Mouse (Mus musculus) thymus, postnatal 14 days (tissue): Measurements from ENCODE around the gene Vps53.
"Not testable (repeated sequence)": the region's sequence is repeated elsewhere in the genome, so short reads cannot be mapped to it uniquely, and the experiment has no call there.

Source experiments
- DNase-seq: peaks from one replicate; pipeline ENCODE4 v3.0.0; 2021

The Vps53 gene

DNA sequence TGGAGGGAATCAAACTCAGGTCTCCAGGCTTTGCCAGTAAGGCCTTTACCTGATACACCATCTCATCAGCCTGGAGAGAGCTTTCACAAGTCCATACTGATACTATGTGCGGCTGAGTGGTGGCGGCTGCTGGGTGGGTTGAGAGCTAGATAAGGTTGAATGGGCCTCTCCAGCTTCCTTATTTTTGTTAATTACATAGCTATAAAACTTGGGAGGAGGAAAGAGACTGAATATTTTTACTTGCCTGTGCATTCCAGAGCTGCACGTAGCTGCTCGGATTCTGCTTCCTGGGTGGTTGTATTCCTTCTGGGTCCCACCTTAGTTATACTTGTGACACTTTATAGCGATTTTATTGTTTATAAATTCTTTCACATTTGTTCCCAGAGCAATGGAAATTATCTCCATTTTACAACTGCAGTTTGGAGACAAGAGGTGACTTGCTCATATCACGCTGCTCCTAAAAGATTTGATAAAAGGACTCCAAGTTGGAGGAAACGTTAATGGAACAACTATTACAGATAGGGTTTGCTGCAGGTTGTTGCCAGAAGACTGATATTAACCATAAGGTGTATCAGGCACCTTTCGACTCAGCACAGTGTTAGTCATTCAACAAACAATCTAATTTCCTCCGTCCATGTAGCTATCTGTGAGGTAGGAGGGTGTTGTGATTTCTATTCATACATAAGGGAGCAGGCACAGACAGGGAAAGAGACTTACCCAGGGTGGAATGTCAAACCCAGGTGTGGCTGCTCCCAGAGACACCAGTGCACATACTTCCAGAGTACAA, 168.4 kb downstream of the Vps53 start:
- no peak for DNase-seq

DNA sequence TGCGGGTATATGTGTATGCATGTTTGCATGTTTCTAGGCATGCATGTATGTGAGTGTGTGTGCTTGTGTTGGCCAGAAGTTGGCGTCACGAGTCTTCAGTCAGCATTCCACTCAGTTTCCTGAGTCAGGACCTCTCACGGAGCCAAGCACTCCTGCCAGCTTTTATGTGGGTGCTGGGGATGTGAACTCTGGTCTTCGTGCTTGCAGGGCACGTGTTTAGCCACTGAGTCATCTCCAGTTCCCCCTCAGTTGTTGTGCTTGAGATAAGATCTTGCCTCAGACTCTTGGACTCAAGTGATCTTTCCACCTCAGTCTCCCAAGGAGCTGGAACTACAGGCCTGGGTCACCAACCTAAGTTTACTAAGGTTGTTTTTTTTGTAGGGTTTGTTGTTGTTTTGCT, 170.3 kb downstream of the Vps53 start:
- DNase-seq: no peak

DNA sequence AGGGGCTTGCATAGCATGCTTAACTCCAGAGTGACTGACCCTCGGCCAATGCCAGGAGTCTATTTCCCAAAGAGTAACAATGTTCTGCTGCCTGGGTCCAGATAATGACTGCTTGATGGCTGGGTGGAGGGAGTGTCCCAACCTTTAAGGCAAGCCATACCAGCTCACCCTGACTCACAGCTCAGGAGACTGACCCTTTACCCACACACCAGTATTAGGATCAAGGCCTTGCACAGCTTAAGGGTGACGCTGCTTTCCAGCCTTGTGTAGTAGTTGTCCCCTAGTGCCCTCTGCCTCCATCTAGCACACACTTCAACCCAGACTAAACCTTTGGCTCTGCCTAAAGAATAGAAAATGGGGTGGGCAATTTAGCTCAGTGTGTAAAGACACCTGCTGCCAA, 171.3 kb downstream of the Vps53 start:
- no peak for DNase-seq

DNA sequence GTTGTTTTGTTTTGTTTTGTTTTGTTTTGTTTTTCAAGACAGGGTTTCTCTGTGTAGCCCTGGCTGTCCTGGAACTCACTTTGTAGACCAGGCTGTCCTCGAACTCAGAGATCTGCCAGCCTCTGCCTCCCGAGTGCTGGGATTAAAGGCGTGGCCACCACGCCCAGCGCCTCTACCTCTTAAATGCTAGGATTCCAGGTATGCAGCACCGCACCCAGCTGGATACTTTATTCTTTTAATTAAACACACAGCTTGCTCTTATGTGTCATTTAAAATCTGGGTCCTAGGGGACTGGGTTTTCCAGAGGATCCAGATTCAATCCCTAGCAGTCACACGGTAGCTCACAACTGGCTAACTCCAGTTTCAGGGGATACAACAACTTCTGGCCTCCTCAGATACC, 175.2 kb downstream of the Vps53 start:
- not testable (repeated sequence) for DNase-seq

DNA sequence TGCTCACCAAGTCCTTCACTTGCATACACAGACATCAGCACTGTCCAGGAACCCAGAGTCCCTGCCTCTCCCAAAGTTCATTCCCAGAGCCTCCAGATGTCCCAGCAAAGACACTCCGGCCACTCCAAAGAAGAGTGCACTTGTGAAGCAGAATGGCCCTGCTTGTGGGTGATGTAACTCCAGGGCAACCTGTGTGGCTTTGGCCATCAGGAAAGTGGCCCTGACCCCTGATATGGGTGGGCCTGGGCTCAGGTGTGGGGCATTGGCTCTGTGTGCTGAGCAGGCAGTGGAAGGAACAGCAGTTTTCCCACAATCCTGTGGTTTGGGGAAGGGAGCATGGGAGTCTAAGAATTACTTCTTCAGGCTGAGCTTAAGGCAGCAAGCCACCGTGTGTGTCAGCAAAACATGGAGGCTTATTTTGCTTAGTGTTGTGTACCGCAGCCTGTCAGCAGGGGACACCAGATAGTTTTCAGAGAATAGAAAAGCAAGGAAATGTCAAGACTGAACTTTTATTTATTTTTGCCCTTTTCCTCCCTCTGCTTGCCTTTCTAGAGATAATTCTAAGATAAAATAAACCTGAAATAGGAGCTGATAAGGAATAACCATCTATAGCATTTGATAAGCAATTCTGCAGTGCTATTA, 178.1 kb downstream of the Vps53 start:
- no peak for DNase-seq

DNA sequence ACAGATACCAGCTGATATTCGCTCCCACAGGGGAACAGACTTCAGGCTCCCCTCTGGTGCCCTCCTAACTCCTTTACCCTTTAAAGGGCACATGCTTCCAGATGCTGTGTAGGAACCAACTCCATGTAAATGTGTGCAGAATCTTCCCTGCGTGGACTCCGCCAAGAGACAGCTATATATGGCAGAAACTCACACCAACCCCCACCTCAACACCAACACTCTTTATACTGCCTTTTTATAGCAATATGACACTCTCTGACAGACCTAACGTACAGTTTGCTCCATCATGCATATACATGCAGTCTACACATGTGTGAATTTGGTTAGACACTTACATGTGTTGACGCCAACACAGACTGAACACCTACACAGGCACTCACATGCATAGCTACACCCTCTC, 178.7 kb downstream of the Vps53 start:
- DNase-seq: no peak

DNA sequence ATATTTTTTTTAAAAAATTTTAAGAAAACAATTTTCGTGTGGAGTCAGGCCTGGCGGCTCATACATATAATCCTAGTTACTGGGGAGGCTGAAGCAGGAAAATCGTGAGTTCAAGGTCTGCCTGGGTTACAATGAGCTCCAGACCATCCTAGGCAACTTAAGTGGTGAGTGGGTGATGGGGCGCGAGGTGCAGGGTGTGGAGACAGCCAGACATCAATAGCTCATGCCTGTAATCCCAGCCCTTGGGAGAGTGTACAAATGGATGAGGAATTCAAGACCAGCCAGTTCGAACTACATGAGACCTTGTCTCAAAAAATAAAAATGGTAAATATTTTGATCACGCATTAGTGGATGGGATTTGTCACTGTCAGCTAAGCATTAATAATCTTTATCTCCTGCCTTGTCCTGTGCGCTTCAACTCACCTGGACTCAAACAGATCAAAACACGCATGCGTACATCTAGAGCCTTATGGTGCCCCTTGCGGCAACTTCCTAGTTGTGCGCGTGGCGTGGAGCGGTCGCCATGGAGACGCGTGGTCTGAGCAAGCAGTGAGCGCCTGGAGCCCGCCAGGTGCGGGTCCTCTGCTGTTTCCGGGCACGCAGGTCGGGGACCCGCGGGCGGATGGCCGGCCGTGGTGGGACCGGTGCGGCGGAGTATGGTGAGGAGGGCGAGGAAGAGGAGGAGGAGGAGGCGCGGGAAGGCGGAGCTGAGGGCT, 179.8 kb downstream of the Vps53 start, which contains the start of gene 1700016K19Rik:
Gene 1700016K19Rik (plus strand): TSS at position 473 of the 716 bp plus-strand sequence.
- DNase-seq: peak; percentile 91
